Mouse (Mus musculus) thymus, postnatal 0 days (tissue): Measurements from ENCODE around the gene D630003M21Rik. TPM values are rescaled to one million over a fixed set of nuclear protein-coding genes. Genes with fewer than 3 reads are reported as not detected.

Experiments
- DNase-seq: peaks from one replicate; pipeline ENCODE4 v3.0.0-alpha.2; 2015; ENCODE audit warnings: low spot score
- polyA plus RNA-seq: library from polyadenylated mRNA; unstranded; fragments of >200 nt; fragmentation: Nextera tagmentation; extraction: Ambion mirVana; gene quantifications from 2 replicates; pipeline ENCODE4 v1.2.1, GENCODE M21; 2015

D630003M21Rik gene
- polyA plus RNA-seq, 1 experiment from 2014 or later = 0.47 TPM

- DNase-seq = peak; percentile 32
Measured at GRCm38 (mm10) chr2:158167496-158168205, 61.4 kb downstream of the D630003M21Rik start.

DNA sequence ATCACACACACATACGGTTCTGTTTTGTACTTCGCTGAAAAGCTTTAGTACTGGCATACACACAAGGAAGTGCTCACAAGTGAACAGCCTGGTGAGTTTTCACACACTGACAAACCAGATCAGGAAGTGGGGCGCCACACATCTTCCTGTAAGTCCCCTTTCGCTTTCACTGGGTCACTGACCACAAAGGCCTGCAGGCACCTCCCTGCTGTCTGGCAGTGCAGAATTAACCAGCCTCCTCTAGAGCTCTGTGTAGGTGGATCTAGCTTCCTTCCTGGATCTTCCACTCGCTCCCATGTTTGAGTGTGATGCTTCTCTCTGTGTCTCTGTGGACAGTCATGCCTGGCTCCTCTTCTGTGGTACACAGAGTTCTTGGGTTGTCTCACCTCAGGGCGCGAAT is 62.4 kb downstream of the D630003M21Rik start:
- peak; percentile 80 for DNase-seq

GRCm38 (mm10) chr2:158165776-158166175 is 63.2 kb downstream of the D630003M21Rik start:
- DNase-seq = no peak

GRCm38 (mm10) chr2:158163034-158163433 is 66.0 kb downstream of the D630003M21Rik start:
- no peak for DNase-seq

GRCm38 (mm10) chr2:158161761-158162160 is 67.3 kb downstream of the D630003M21Rik start:
- no peak for DNase-seq

- DNase-seq = peak; percentile 77
Measured at GRCm38 (mm10) chr2:158159376-158160235, 69.4 kb downstream of the D630003M21Rik start.

- DNase-seq = no peak
Measured at GRCm38 (mm10) chr2:158157654-158158053, 71.4 kb downstream of the D630003M21Rik start.

- no peak for DNase-seq
Measured at GRCm38 (mm10) chr2:158156487-158156886, 72.5 kb downstream of the D630003M21Rik start.

DNA sequence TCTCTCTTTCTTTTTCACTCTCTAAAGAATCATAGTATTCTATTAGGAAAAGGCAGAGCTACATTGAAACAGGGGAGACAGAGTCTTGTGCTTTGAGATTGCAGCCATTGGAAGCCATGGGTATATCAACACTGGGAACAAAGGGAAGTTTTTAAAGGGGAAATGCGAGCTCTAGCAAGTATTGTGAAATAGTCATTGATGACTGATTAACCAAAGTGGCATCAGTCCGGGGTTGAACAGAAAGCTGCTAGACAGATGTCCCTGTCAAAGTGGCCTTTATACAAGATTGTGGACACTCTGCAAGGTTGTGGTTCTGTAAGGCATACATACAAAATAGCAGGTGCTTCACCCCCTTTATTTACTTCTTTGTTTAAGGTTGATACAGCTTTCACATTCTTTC is 73.4 kb downstream of the D630003M21Rik start:
- DNase-seq = no peak

GRCm38 (mm10) chr2:158155101-158155500 is 73.9 kb downstream of the D630003M21Rik start:
- no peak for DNase-seq

- no peak for DNase-seq
Measured at GRCm38 (mm10) chr2:158154641-158155040, 74.4 kb downstream of the D630003M21Rik start.

- DNase-seq = no peak
Measured at GRCm38 (mm10) chr2:158153728-158154343, 75.2 kb downstream of the D630003M21Rik start.

- DNase-seq = no peak
Measured at GRCm38 (mm10) chr2:158152685-158153309, 76.2 kb downstream of the D630003M21Rik start.

- no peak for DNase-seq
Measured at GRCm38 (mm10) chr2:158151077-158151476, 77.9 kb downstream of the D630003M21Rik start.

- DNase-seq = no peak
Measured at GRCm38 (mm10) chr2:158146971-158147370, 82.1 kb downstream of the D630003M21Rik start.

- DNase-seq = peak; percentile 76
Measured at GRCm38 (mm10) chr2:158146223-158146622, 82.8 kb downstream of the D630003M21Rik start, which contains the start of gene Tgm2. TSS of gene Tgm2 (minus strand) at chr2:158146436.

DNA sequence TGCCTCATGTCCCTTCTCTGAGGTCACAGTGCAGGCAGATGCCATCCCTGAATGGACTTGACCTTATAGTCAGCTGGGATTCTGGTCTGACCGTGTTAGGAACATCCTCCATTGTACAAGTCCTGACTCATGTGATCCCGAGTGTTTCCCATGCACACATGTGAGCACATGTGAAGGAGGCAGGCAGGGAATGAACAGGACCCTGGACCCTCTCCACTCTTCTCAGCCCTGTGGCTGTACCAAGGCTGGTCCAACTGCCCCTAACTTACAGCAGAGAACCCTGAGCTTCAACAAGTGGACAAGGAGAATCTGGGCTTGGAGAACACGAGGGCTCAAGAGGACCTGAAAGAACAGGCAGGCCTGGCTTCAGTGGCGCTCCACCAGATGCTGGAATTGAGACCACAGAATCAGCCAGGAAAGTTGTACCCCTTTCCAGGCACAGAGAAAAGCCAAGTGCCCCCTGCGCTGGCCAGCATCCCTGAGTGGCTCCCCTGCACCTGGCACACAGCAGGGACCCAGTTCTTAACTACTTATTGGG is 83.4 kb downstream of the D630003M21Rik start:
- no peak for DNase-seq

DNA sequence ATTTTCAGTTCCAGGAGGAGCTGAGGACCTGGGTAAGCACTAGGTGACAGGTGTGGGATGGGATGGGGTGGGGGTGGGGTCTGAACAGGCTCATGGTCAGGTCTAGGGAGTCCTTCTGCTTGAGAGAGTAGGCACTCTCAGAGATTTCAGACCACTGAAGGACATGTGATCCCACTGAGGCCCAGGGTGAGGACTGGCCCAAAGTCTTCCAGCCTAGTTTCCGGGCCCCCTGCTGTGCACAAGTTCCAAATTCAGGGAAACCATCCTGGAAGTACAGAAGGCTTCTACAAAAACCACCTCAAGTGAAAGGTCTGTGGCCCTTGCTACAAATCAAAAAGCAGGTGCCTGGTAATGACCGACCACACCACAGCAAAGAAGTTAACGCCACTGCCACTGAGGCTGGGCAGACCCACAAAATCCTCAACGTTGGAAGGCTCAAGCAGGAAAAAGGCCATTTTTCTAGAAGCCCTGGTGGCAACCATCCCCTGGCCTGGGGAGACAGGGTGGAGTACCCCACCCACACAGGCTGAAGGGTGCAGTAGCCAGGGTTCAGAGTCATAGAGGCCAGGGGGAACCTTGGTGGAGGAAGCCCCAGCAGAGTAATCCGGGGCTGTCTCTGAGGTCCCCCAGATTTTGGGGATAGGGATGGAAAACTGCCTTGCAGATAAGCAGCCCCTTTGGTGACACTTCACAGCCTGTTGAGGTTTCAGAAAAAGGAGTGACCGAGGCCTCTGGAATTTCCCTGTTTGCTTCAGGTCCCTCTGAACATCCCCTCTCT is 84.1 kb downstream of the D630003M21Rik start:
- no peak for DNase-seq

DNA sequence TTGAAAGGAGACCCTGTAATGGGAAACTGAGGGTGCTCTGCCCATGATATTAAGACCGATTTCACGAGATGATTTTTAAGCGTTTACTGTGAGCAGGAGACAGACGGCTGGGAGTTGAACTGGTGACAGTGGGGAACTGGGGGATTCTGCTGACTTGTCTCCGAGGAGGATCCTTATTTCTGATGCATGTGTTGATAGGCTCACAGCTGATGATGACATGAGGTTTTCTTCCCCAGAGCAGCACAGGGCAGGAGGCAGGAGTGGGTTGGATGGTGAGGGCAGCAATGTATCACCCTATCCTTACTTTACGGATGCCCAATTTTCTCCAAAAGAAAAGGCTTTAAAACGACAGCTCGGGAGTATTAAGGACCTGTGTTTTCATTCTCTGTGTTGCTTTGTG is 84.8 kb downstream of the D630003M21Rik start:
- no peak for DNase-seq

- no peak for DNase-seq
Measured at GRCm38 (mm10) chr2:158143816-158144215, 85.2 kb downstream of the D630003M21Rik start.
